Mouse (Mus musculus): ENCODE results near the gene Tkfc. TPM values are rescaled to one million over a fixed set of nuclear protein-coding genes. Genes with fewer than 3 reads are reported as not detected.

Tkfc gene
- total and polyA plus RNA-seq, 2 experiments from 2014 or later: 12.8 to 22.7 TPM

DNA sequence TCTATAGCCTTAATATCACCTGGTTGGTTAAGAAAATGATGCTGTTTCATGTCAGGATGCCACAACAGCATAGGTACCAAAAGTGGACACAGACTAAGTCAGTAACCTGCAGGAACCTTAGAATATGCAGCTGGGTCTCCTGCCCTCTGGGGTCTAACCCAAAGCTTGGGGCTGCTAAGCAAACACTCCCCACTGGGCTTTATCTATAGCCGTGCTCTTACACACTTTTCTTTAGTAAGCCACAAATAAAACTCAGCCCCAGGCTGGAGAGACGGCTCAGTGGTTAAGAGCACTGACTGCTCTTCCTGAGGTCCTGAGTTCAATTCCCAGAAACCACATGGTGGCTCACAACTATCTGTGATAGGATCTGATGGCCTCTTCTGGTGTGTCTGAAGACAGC is 48.5 kb downstream of the Tkfc start:
- no peak overlapping the region for H3K27ac ChIP-seq (ENCODE audit: low read depth, low read length)
- no peak overlapping the region for H3K4me3 ChIP-seq (ENCODE audit: low read depth, low read length)
- H3K4me2 ChIP-seq (ENCODE audit: low read depth): no peak overlapping the region
- WGBS: 65% methylated on average over 2 of the region's 2 CpGs
- H3K36me3 ChIP-seq (ENCODE audit: insufficient read depth): peaks cover 12% of the 10 kb centered on the region
- no peak overlapping the region for H3K9ac ChIP-seq
- DNase-seq: no peak
- no peak for ATAC-seq
- H3K9me3 ChIP-seq (ENCODE audit: low read length): no peaks in the 10 kb centered on the region
- TF ChIP-seq CTCF (IDR thresholded peaks at IDR 0.05; ENCODE audit: low read depth): no peak
- H3K4me1 ChIP-seq (ENCODE audit: insufficient read depth): peaks cover 8% of the 10 kb centered on the region
- no peaks in the 10 kb centered on the region for H3K27me3 ChIP-seq (ENCODE audit: insufficient read depth, low read length)

DNA sequence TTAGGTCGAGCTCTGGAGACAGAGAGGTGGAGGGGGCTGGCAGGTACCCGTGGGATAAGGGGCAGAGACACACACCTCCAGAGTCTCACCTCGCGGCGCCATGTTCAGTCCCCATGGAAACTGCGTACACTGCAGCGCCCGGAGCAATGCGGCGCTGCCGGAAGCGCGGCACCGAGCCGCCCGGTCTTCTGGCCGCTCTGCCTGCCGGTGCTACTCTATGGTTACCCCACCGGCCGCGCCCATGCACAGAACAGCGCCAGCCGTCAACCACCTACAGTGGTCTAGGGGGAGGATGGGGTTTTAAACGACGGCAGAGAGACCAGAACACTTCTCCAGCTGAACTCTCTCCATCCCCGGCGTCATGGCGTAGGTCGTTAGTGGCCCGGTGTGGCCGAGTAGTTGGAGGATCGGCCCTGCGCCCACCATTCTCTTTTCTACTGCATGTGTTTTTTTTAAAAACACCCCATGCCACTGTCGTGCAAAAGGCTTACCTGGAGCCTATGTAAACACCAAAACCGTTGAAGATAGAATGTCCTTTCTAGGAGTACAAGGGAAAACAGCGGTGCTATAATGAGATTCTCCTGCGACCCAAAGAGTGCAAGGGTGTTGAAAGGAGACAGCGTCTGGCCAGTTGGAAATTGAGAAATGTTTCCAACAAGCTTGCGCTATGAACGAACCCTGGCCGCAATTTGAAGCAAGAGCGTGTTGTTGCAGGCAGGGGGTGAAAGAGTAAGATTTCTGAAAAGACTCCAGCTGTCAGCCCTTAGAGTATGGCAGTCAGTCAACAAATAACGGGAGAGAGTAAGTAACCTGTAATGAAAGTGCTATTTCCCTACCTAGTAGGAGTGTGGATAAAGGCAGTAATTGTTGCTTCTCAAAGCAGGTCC is 49.6 kb downstream of the Tkfc start, which contains the start of gene Tmem216:
TSS of gene Tmem216 (minus strand) at position 615 of the 887 bp plus-strand sequence.
- TF ChIP-seq CTCF (IDR thresholded peaks at IDR 0.05; ENCODE audit: low read depth): peak; percentile 28
- H3K4me2 ChIP-seq (ENCODE audit: low read depth): peak within 1 kb of the TSS; percentile 73
- no peaks in the 10 kb centered on the region for H3K27me3 ChIP-seq (ENCODE audit: insufficient read depth, low read length)
- H3K4me1 ChIP-seq (ENCODE audit: insufficient read depth): peaks cover 8% of the 10 kb centered on the region
- peak within 1 kb of the TSS; percentile 75 for H3K9ac ChIP-seq
- ATAC-seq (peak; percentile 100), DNase-seq (peak; percentile 89)
- peak within 1 kb of the TSS; percentile 64 for H3K4me3 ChIP-seq (ENCODE audit: low read depth, low read length)
- no peaks in the 10 kb centered on the region for H3K9me3 ChIP-seq (ENCODE audit: low read length)
- under 1% methylated on average over 40 of the region's 43 CpGs for WGBS
- peaks cover 23% of the 10 kb centered on the region for H3K36me3 ChIP-seq (ENCODE audit: insufficient read depth)
- peak within 1 kb of the TSS; percentile 89 for H3K27ac ChIP-seq (ENCODE audit: low read depth, low read length)

DNA sequence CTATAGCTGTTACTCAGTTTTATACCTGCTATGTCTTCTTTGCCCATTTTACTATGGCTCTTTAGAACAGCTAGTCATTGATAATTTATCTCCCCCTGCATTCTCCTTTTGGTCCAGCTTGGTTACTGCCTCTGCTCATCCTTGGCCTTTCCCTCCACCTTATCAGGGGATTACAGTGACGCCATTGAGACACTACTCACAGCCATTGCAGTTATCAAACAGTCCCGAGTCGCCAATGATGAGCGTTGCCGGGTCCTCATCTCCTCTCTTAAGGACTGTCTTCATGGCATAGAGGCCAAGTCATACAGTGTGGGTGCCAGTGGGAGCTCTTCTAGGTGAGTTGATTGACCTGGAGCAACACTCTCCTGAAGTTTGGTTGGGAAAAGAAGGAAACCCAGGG is 66.0 kb downstream of the Tkfc start:
- no peaks in the 10 kb centered on the region for H3K4me1 ChIP-seq (ENCODE audit: insufficient read depth)
- WGBS: 94% methylated on average over 5 of the region's 5 CpGs
- no peak for ATAC-seq
- H3K4me2 ChIP-seq (ENCODE audit: low read depth): no peak overlapping the region
- no peak for TF ChIP-seq CTCF (IDR thresholded peaks at IDR 0.05; ENCODE audit: low read depth)
- no peak overlapping the region for H3K9ac ChIP-seq
- no peaks in the 10 kb centered on the region for H3K9me3 ChIP-seq (ENCODE audit: low read length)
- no peak for DNase-seq
- no peak overlapping the region for H3K4me3 ChIP-seq (ENCODE audit: low read depth, low read length)
- no peak overlapping the region for H3K27ac ChIP-seq (ENCODE audit: low read depth, low read length)
- H3K36me3 ChIP-seq (ENCODE audit: insufficient read depth): peaks cover 65% of the 10 kb centered on the region
- H3K27me3 ChIP-seq (ENCODE audit: insufficient read depth, low read length): no peaks in the 10 kb centered on the region

Other genes with a start within 250 kb of the Tkfc start
- gene Syt7, start 216.6 kb downstream of the Tkfc start, total RNA-seq (2014; rRNA removed): 91.6 and 110 TPM in 2 replicates
- gene Syt7, start 216.6 kb downstream of the Tkfc start, polyA plus RNA-seq (2015; fragmentation: Nextera tagmentation; extraction: Ambion mirVana): 14.9 and 19.2 TPM in 2 replicates
- 6.5 and 7.7 TPM in 2 replicates for gene Lrrc10b, start 148.2 kb downstream of the Tkfc start, total RNA-seq (2014; rRNA removed)
- 1.1 and 2.5 TPM in 2 replicates for gene Lrrc10b, start 148.2 kb downstream of the Tkfc start, polyA plus RNA-seq (2015; fragmentation: Nextera tagmentation; extraction: Ambion mirVana)
- gene Ppp1r32, start 122.7 kb downstream of the Tkfc start, total RNA-seq (2014; rRNA removed): 3.5 and 5.1 TPM in 2 replicates
- 4.4 and 6.0 TPM in 2 replicates for gene Ppp1r32, start 122.7 kb downstream of the Tkfc start, polyA plus RNA-seq (2015; fragmentation: Nextera tagmentation; extraction: Ambion mirVana)
- 62.6 and 74.9 TPM in 2 replicates for gene Cpsf7, start 80.4 kb downstream of the Tkfc start, total RNA-seq (2014; rRNA removed)
- gene Cpsf7, start 80.4 kb downstream of the Tkfc start, polyA plus RNA-seq (2015; fragmentation: Nextera tagmentation; extraction: Ambion mirVana): 37.6 and 41.9 TPM in 2 replicates
- 51.1 and 62.9 TPM in 2 replicates for gene Sdhaf2, start 79.5 kb downstream of the Tkfc start, total RNA-seq (2014; rRNA removed)
- gene Sdhaf2, start 79.5 kb downstream of the Tkfc start, polyA plus RNA-seq (2015; fragmentation: Nextera tagmentation; extraction: Ambion mirVana): 53.6 and 59.5 TPM in 2 replicates
- 23.5 and 26.9 TPM in 2 replicates for gene Tmem216, start 49.4 kb downstream of the Tkfc start, total RNA-seq (2014; rRNA removed)
- gene Tmem216, start 49.4 kb downstream of the Tkfc start, polyA plus RNA-seq (2015; fragmentation: Nextera tagmentation; extraction: Ambion mirVana): 36.6 and 46.4 TPM in 2 replicates
- gene Cyb561a3, start 28.5 kb downstream of the Tkfc start, total RNA-seq (2014; rRNA removed): 21.4 and 24.9 TPM in 2 replicates
- 18.9 and 22.0 TPM in 2 replicates for gene Cyb561a3, start 28.5 kb downstream of the Tkfc start, polyA plus RNA-seq (2015; fragmentation: Nextera tagmentation; extraction: Ambion mirVana)
- 16.6 and 21.2 TPM in 2 replicates for gene Tmem138, start 28.3 kb downstream of the Tkfc start, total RNA-seq (2014; rRNA removed)
- 28.3 and 31.7 TPM in 2 replicates for gene Tmem138, start 28.3 kb downstream of the Tkfc start, polyA plus RNA-seq (2015; fragmentation: Nextera tagmentation; extraction: Ambion mirVana)
- gene Ddb1, start 327 bp downstream of the Tkfc start, total RNA-seq (2014; rRNA removed): 245 and 273 TPM in 2 replicates
- 130 and 145 TPM in 2 replicates for gene Ddb1, start 327 bp downstream of the Tkfc start, polyA plus RNA-seq (2015; fragmentation: Nextera tagmentation; extraction: Ambion mirVana)
- 1.5 and 1.7 TPM in 2 replicates for gene Vwce, start 28.6 kb upstream of the Tkfc start, total RNA-seq (2014; rRNA removed)
- gene Vwce, start 28.6 kb upstream of the Tkfc start, polyA plus RNA-seq (2015; fragmentation: Nextera tagmentation; extraction: Ambion mirVana): 0.44 and 0.88 TPM in 2 replicates
- gene Pga5, start 72.4 kb upstream of the Tkfc start, total RNA-seq (2014; rRNA removed): not detected in 2 replicates
- not detected in 2 replicates for gene Pga5, start 72.4 kb upstream of the Tkfc start, polyA plus RNA-seq (2015; fragmentation: Nextera tagmentation; extraction: Ambion mirVana)
- gene Vps37c, start 83.1 kb upstream of the Tkfc start, total RNA-seq (2014; rRNA removed): 27.9 and 29.0 TPM in 2 replicates
- gene Vps37c, start 83.1 kb upstream of the Tkfc start, polyA plus RNA-seq (2015; fragmentation: Nextera tagmentation; extraction: Ambion mirVana): 34.5 TPM in 2 replicates
- 0.10 TPM in 1 of 2 replicates, not detected in the other for gene Cd5, start 133.3 kb upstream of the Tkfc start, total RNA-seq (2014; rRNA removed)
- gene Cd5, start 133.3 kb upstream of the Tkfc start, polyA plus RNA-seq (2015; fragmentation: Nextera tagmentation; extraction: Ambion mirVana): 0.24 and 0.52 TPM in 2 replicates
- gene Cd6, start 224.4 kb upstream of the Tkfc start, total RNA-seq (2014; rRNA removed): not detected in 2 replicates
- gene Cd6, start 224.4 kb upstream of the Tkfc start, polyA plus RNA-seq (2015; fragmentation: Nextera tagmentation; extraction: Ambion mirVana): 0.05 TPM in 1 of 2 replicates, not detected in the other
- 0.62 and 0.90 TPM in 2 replicates for gene Slc15a3, start 234.1 kb upstream of the Tkfc start, total RNA-seq (2014; rRNA removed)
- gene Slc15a3, start 234.1 kb upstream of the Tkfc start, polyA plus RNA-seq (2015; fragmentation: Nextera tagmentation; extraction: Ambion mirVana): 0.26 and 0.42 TPM in 2 replicates

Measured in forebrain, postnatal 0 days (tissue).